Mouse (Mus musculus) embryo, embryonic 11 days (tissue): ENCODE results near the gene Ulk3.

Experiments
- DNase-seq: peaks from one replicate; pipeline ENCODE4 v3.0.0-alpha.2; 2015

Gene Ulk3

GRCm38 (mm10) chr9:57618854-57619253 is 29.6 kb downstream of the Ulk3 start:
- no peak for DNase-seq

GRCm38 (mm10) chr9:57620674-57621073 is 31.4 kb downstream of the Ulk3 start, which contains the start of gene Lman1l:
TSS of gene Lman1l (minus strand) at chr9:57620774.
- DNase-seq, result no peak

GRCm38 (mm10) chr9:57624295-57624694 is 35.0 kb downstream of the Ulk3 start:
- no peak for DNase-seq

DNA sequence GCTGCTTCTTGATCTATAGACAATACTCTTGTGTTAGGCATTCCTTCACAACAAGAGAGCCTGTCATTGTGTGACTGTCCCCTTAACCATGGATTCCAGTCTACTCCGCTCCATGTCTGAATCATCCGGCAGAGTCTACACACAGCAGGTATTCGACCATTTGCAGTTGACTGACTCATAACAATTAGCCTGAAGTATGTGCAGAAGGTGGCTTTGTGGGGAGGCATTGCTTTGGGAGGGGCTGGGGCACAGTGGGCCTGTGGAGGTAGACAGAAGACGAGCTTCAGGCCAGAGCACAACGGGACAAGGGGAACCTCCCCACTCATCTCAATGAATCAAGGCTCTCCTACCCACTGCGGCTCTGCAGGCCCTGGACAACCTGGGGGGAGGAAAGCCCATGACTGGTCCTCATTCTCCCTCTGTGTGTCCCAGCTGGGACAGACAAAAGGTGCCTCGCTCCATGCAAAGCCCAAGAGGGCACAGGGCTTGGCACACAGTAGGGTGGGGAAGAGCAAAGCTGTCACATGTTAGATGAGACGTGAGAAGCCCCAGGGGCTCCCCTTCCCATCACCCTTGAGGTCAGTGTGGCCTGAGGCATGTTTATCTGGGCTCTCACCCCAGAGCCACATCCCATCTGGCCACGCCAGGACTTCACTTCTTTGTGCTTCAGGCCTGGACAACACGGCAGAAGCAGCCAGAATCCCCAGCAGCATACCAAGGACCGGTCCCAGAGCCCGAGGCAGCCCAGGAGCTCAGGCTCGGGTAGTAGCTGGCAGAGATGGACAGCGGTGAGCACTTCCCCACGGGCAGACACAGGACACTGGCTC is 36.6 kb downstream of the Ulk3 start:
- DNase-seq, result no peak

DNA sequence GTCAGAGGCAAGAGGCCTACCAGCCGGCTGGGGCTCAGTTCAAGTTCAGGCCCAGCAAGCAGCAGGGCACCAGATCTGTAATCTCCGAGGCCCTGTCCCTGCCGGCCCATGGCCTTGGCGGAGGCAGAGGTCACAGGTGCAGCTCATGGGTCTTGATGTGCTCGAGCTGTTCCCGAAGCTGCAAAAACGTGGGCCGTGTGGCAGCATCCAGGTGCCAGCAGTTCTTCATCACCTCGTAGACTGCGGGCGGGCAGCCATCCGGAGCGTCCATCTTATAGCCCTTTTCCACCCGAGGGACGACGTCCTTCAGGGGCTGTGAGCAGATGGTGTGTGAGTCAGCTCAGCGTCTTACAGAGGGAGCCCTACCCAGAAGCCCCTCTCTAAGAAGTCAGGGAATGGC is 37.9 kb downstream of the Ulk3 start:
- no peak for DNase-seq

DNA sequence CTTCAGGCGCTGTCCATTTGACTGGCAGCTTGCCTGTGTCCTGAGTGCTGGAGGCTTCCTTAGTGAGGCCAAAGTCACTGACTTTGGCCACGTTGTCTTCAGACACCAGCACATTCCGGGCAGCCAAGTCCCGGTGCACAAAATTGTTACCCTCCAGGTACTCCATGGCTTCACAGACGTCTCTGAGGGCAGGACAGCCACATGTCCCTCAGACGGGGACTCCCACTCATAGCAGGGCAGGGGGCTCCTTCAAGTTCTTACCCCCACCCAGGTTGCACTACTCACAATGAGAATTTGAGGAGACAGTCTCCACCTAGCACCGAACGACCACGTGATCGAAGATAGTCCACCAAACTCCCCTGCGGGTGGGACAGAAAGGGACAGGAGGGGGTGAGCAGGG is 38.6 kb downstream of the Ulk3 start:
- DNase-seq, result no peak

DNA sequence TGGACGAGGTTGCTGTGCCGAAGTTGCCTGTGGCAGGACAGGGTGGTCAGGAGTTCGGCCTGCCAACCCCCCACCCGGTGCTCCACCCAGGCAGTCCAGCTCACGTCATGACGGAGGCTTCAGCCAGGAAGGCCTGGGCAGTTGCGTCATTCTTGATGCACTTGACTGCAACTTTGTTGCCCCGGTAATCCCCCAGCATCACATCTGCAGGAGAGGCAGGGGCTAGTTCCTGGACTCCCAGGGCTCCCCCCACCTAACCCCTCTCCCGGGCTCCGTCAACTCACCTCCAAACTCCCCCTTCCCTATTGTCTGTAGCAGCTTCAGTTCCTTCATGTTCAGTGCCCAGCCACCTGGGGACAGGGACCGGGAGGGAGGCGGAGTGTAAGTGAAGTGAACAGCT is 39.5 kb downstream of the Ulk3 start:
- no peak for DNase-seq

DNA sequence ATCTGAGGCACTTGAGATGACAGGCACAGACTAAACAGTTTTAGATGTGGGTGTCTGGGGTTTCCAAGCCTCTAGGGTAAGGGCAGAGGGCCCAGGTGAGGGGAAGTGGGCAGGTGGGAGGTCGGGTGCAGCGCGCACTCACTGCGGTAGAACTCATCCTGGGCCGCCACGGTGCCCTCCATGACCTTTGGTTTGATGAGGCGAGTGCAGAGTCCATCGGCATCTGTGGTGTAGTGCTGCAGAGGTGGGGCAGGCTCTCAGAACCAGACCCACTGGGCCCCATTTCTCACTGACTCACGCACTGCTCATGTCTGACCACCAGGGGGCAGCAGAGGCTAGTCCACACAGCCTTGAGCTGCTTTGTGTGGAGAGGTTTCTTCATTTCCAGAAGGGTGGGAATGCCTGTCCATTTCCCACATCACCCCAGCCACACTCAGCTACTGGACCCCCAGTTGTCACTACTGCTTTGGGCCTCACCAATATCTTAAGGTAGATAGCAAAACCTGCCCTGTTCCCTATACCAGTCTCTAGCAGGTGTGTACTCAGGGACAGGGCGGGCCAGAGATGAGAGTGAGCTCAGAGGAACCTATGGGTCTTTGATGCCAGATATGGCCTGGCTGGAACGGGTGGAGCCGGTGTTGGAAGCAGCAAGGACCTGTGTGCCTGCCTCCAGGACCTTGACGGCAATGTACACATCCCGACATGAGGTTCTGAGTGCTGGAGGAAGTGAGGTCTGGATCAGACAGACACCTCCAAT is 40.0 kb downstream of the Ulk3 start:
- DNase-seq, result peak; percentile 71

DNA sequence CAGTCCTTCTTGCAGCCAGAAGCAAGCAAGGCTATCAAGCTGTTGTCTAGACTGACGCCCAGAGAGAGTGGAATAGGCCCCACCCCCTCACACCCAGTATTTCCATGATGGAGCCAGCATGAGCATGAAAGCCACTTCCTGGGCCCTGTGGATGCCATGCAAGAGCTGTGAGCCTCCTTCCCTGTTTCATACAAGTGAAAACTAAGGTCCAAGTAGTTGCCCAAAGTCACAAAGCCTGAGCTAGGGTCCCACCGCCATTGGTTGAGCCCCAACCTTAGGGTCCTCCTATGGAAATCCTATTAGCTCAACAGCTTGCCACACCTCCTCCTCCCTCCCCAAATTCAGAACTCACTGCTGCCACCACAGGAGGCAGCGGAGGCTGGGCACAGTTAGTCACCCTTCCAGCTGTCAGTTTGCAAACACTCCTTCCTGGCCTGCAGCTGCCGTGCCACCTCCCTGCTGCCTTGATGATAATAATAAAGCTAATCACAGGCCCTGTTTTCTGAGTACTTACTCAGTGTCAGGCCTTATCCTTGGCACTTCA is 44.3 kb downstream of the Ulk3 start:
- no peak for DNase-seq

- DNase-seq, result no peak
Observed at GRCm38 (mm10) chr9:57637272-57637671, 48.0 kb downstream of the Ulk3 start.

DNA sequence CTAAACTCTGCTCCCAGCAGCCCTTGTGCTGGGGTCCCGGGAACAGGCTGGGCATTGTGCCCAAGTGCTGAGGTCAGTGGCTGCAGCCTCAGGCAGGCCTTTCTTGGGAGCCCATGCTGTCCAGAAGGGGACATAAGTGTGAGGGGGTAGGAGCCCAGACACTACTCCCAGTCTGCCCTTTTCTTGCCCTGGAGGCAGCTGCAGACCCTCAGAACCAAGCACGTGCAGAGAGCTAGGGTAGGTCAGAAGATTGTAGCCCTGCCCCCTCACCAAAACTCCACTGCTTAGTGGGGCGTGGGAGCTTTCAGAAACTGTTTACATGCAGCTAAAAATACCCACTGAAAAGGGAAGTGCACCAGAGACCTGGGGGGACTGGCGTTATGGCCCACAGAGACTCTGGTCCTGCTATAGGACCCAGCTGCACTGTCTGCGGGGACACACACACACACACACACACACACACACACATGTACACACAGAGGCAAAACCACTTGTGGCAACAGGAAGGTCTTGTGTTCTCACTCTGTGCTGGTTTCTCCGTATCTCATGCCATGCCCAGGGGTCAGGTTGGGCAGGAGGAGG is 48.6 kb downstream of the Ulk3 start:
- no peak for DNase-seq

- DNase-seq, result no peak
Observed at GRCm38 (mm10) chr9:57638651-57639459, 49.6 kb downstream of the Ulk3 start.

DNA sequence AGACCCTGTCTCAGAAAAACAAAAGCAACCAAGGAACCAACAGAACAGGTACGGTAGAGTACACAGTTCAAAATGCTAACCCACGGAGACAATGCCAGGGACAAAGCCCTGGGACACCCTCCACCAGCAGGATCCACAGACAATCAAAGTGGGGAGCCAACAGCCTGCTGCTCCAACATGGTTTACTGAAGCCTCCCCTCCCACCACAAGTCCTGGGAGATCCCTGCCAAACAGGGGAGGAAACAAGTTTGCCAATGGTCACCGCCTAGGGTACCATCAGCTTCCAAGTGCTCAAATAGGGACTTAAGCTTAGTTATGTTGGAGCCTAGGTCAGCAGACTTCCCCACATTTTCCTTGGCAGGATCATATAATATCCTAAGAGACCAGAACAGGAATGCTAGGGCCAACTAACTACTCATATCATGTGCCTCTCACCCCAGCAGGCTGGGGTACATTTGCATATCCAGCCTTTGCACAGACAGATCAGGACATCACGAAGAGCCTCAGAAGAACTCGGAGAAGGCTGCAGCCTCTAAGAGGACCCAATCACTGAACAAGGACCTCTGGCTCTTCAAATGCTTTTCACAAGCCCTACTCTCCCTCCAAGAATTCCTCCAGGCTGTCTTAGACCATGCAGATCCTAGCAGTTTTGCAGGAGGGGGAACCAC is 50.5 kb downstream of the Ulk3 start:
- no peak for DNase-seq

DNA sequence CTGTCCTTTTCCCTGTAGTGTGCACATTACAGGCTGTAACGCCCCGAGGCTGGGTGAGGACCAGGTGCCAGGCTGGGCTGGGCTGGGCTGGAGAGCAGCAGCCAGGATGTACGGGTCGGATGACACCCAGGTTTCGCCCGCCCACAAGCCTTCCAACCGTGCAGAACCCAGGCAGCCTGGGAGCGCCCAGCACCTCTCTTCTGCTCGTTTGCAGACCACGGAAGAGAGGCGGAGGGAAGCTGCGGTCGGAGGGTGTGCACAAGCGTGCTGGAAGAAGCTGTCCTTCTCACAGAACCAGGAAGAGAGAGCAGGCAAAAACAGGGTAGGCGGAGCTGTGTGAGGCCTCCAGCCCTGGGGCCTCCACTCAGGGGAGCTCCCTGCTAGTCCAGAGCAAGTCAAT is 51.1 kb downstream of the Ulk3 start:
- no peak for DNase-seq

- DNase-seq, result no peak
Observed at GRCm38 (mm10) chr9:57641022-57641421, 51.8 kb downstream of the Ulk3 start.

GRCm38 (mm10) chr9:57641775-57642550 is 52.7 kb downstream of the Ulk3 start:
- no peak for DNase-seq

- no peak for DNase-seq
Observed at GRCm38 (mm10) chr9:57643169-57643855, 54.1 kb downstream of the Ulk3 start.

DNA sequence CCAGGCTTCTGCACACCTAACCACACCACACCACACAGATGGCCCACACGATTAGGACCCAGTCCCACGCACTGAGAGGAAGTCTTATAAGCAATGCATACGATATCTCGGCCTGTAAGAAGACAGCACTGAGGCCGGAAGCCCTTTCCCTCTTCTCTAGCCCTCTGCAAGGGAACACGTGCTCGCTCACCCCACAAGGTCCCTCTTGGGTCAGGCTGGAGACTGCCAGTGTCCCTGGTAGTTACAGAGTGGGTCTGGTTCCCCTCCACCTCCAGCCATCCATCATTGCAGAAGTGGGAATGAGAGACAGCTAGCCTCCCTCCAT is 54.6 kb downstream of the Ulk3 start:
- DNase-seq, result no peak

GRCm38 (mm10) chr9:57644442-57644943 is 55.2 kb downstream of the Ulk3 start:
- peak; percentile 56 for DNase-seq
